Mouse (Mus musculus): ENCODE data around the gene Xpa.

The Xpa gene

GRCm38 (mm10) chr4:46117536-46117935 lies 78.6 kb downstream of the Xpa start:
- POLR2A ChIA-PET: no interaction called here

GRCm38 (mm10) chr4:46116544-46117175 lies 79.5 kb downstream of the Xpa start:
- CTCF ChIA-PET: interaction anchor here in 1 of 4 experiments (0.7 kb wide), 1 partner anchor 145 kb away, joined by 3 read pairs; no protein-coding TSS in a partner anchor
- POLR2A ChIA-PET: interaction anchor here in 2 of 4 experiments (1.4 kb wide), 2 partner anchors 21 to 22 kb away, joined by 3 read pairs; partner anchors contain the start of genes Ncbp1 (in 1 of the 2) and Tstd2 (in 1 of the 2)

More at GRCm38 (mm10) chr4:46117536-46117935, 78.6 kb downstream of the Xpa start:
- CTCF ChIA-PET: no interaction called here

- ChIA-PET CTCF (interaction anchor here in 2 of 4 experiments (0.7 to 1.4 kb wide), 2 partner anchors 10 to 74 kb away, joined by 3 to 5 read pairs; no protein-coding TSS in a partner anchor), POLR2A (interaction anchor here in 2 of 4 experiments (0.5 to 1.4 kb wide), 3 partner anchors 23 to 1623 kb away, joined by 3 read pairs; partner anchors contain the start of genes Ncbp1 (in 1 of the 2) and Tstd2 (in 1 of the 2))
These were observed 80.8 kb downstream of the Xpa start for GRCm38 (mm10) chr4:46115308-46115707.

GRCm38 (mm10) chr4:46111361-46111760 lies 84.8 kb downstream of the Xpa start:
- ChIA-PET POLR2A (no interaction called here), CTCF (interaction anchor here in 1 of 4 experiments (0.6 kb wide), 1 partner anchor 1052 kb away, joined by 5 read pairs; no protein-coding TSS in a partner anchor)

DNA sequence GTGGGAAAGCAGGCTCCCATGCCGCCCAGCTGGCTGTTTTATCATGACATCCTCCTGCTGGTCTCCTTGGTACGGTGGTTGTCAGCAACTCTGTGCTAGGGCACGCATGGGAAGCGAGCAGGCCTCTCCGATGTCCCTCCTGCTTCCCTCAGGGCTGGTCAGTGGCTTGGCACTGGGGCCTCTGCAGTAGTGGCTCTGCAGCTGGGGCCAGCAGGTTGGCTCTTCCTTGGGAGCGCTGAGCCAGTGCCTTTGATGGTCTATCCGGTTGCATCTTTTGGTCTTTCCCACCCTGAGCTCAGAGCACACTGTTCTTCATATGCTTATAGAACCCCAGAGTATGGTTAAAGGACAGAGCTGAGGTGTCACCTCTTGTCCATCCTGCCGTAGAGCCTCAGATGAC lies 86.0 kb downstream of the Xpa start:
- ChIA-PET POLR2A (interaction anchor here in 1 of 4 experiments (1.2 kb wide), 1 partner anchor 9 kb away, joined by 3 read pairs; no protein-coding TSS in a partner anchor), CTCF (interaction anchor here in 1 of 4 experiments (0.5 kb wide), 1 partner anchor 80 kb away, joined by 3 read pairs; no protein-coding TSS in a partner anchor)
